Mouse (Mus musculus): ENCODE data around the gene Slc15a3.

Gene Slc15a3

DNA sequence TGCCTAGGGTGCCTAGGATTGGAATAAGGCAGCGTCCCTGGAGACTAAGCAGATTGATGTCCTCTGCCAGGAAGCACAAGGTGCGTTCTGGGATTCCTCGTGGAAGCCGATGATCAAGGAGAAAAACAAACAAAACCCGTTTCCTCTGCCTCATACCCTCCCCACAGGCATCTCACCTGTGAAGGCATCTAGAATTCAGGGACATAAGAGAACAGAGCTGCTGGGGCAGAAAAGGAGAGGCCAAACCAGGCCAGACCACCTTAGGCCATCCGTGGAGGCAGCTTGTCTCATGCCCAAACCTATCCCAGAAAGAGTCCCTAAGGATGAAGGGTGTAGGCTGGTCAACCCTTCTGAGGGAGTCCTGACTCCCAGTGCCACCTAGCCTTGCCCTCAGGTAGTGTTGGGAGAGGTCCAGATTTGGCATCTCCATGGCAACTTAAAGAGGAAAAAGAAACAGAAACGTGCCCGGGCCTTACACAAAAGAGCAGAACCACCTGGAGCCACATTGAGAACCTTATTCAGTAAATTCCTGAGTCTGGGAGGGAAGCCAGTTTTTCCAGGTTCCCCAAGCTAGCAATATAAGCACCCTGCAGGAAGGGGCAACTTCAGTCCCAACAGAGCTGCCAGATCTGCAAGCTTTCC lies 30.5 kb downstream of the Slc15a3 start, which contains the start of gene Tmem132a:
Gene Tmem132a, minus strand, starts transcription at position 55 of the 642 bp plus-strand sequence.
- DNase-seq (ENCODE audit: low spot score): no peak

DNA sequence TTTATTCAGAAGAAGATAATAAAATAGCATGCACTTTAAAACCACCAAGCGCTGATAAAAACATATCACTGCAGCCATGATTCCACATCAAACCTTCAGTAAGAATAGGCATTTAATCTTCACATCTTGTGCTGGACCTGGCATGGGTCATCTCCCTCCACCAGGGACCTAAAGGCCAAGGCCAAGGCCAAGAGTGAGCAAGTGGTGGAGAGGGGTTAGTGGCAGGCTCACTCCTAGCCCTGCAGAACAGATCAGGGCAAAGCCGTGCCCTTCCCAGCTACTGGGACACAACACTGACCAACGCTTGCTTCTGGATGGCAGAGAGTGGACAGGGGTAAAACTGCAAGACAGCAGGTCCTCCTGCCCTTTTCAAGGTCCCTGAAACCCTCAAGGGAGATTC lies 31.1 kb downstream of the Slc15a3 start:
- DNase-seq (ENCODE audit: low spot score): no peak

DNA sequence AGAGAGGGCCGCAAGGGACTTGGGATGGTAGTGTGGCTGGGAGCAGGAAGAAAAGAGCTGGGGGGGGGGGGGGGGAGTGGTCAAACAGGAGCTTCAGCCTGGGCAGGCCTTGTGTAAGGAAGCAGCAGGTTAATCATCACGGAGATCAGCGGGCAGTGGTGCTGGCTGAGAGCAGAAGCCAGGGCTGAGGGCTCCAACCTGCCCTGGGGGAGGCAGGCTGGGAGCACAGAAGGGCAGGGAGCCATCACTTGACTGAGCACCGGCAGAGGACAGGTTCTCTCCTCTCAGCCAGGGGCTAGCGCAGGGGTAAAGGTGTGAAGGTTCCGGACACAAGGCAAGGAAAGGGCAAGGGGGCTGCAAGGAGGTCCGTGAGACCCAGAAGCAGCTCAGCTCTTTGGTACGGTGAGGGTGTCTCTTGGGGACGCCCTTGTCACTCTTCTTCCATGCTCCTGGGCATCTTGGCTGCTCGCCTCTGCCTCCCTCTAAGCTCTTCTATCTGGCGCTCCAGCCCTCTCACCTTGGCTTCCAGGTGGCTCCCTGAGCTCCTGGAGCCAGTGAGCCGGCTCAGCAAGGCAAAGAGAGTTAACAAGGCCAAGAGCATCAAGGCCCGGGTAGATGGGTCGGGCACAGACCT lies 31.9 kb downstream of the Slc15a3 start:
- DNase-seq (ENCODE audit: low spot score): no peak

DNA sequence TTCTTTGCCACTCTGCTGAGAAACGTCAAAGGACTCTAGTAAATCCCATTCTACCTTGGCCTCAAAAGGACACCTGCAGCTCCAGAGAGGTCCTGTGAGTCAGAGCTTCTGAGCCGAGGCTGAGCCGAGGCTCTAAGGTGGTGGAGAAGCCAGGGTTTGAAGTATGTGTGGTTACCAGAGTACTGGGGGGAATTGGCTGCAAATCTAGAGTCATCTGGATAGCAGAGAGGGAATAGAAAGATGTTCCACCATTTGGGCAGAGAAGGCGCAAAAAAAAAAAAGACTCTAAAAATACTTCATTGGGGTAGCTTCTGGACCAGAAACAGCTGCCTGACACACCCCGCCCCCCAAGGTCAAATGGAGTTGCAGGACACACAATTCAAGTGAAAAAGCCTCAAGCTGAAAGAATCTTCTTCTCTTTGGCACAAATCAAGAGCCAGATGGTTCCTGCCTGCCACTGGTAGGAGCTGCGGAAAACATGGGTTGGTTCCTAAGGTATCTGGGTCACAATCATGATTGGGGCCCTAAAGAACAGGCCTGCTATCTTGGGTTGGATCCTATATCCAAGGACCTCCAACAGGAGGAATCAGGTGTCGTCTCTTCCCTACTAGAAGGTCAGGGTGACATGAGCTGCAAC lies 38.8 kb downstream of the Slc15a3 start:
- no peak for DNase-seq (ENCODE audit: low spot score)

DNA sequence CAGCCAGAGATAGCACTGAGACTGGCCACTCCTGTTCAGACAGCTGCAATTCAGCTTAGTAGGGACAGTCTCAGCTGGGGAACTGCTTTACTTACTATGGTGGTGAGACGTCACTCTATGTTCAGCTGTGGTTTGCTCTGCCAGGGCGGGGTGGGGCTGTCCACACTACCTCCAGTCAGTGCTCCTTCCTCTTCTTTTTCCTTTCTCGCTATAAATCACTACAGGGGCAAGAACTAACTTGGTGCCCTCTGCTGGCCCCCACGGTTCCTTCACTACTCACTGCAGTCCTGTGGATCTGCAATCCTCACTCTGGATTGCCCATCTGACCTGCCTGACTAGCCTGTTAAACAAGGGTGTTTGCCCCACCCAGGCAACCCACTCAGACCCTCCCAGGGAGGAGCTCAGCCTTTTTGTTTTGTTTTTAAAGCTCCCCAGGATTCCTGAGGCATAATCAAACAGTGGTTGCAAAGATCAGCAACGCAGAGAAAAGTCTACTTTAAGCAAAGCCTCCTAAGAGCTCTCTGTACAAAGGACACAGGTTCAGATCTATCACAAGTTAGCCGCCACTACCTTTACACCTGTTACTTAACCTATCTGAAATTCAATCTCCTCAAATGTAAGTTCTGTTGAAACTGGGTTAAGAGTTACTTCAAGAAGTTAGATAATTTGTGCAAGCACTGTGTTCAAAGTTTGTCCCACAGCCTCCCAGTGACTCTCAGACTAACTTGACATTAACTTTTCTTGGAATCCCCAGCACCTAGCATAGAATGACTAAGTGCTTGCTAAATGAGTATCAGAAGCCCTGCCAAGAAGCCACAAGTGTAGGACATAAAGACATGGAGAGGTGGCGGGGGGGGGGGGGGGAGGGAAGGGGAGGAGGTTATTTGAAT lies 40.8 kb downstream of the Slc15a3 start:
- DNase-seq (ENCODE audit: low spot score): no peak

DNA sequence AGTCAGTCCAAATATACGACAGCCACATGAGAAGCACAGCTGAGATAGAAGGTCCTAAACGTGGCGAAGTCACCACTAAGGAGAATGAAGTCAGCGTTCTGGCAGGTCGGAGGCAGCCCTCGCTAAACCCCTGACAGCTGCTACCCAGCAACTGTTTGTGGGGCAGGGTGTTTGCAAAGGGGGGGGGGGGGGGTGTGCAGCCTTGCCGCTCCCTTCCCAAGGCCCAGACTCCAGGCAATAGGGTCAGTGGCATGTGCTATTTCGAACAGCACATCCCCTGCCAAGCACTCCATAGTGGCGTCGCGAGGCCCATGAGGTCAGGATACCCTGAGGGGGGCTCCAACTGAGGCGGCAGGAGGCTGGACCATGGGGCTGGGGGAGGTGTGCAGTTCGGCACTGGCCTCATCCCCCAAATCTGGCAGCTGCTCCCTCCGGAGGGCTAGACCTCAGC lies 41.5 kb downstream of the Slc15a3 start:
- no peak for DNase-seq (ENCODE audit: low spot score)

DNA sequence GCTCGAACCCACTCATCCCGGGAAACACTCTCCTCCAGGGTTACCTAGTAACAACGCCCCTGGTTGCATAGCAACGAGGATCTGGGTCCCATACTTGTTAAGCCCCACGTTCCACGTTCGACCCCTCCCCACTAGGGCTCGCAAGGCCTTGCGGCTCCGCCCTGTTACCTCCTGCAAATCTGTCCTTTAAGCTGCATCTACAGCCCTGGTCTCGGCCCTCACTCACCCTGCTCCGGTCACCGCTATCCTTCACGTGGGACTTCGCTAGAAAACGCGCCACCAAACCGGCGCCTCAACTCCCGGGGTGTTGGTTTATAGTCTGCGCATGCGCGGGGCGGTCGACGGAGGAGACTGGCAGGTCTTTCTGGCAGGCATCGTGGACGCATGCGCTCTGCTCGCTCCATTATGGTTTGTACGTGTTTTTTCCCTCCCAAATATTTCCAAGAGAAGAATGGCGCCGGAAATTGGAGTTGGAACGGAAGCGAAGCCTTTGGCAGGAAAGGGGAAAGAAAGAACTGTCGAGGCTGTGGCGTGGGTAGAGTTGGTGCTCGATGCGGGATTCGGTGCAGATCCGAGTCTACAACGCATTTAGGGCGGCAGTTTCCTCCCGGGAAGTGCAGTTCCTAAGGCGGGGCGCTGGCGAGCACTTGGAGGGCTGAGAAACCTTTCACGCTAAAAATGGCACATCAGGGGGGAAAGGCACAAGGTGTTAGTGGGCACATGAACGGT lies 42.1 kb downstream of the Slc15a3 start, which contains the start of gene Tmem109:
Gene Tmem109, minus strand, starts transcription at position 576 of the 729 bp plus-strand sequence.
- DNase-seq (ENCODE audit: low spot score): peak; percentile 90

DNA sequence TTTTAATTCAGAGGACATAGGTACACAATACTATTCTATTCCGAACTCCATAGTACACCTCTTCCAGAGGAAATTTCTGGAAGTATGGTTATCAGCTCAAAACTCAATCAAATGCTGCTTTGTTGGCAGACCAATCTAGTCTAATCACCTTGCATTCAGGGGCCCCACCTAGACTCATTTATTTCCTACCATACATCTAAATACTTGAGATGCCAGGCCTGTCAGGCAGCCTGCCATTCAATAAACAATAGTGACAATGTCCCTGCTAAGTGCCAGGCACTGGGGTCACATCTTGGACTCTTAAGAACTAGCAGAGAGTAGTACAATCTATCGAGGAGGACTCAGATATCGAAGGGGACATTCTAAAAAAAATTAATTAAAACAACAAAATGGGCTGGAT lies 52.7 kb downstream of the Slc15a3 start:
- no peak for DNase-seq (ENCODE audit: low spot score)

DNA sequence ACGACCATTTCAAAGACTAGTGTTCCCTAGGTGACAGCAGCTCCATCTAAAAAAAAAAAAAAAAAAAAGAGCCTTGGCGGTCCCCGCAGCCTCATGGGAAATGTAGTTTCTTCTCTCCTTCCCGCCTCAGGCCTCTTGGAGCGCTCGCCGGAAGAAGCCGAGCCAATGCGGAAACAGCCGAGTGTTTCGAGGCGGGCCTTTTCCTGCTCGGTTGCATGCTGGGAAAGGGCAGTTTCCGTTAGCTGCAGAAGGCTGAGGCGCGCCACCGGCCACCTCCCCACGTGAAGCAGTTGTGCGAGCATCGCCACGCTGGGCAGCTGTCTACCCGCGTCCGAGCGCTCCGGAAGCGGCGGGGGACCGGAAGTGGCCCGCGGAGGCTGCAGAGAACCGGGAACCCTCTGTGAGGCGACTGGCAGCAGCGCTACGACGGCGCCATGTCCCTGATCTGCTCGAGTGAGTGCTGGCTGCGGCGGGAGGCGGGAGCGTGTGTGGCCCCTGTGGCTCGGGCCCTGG lies 55.5 kb downstream of the Slc15a3 start, which contains the start of gene Prpf19:
Gene Prpf19, plus strand, starts transcription at position 216 of the 513 bp plus-strand sequence.
- DNase-seq (ENCODE audit: low spot score): peak; percentile 97

DNA sequence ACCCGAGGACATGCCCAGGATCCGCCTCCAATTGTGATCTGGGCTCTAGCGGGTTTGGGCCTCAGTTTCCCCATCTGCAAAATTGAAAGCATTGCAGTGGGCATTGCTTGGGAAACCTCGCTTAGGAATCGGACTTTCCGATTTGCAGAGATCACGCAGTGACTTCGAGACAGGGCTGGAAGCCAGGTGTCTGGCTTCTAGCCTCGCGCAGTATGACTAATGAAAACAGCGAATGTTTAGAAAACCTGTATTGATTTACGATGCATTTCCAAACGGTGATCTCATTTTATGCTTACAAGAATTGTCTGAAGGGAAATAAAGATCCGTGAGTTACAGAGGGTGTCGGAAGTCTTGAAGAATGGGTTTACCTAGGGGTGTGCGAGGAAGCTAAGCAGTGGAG lies 56.2 kb downstream of the Slc15a3 start:
- no peak for DNase-seq (ENCODE audit: low spot score)

DNA sequence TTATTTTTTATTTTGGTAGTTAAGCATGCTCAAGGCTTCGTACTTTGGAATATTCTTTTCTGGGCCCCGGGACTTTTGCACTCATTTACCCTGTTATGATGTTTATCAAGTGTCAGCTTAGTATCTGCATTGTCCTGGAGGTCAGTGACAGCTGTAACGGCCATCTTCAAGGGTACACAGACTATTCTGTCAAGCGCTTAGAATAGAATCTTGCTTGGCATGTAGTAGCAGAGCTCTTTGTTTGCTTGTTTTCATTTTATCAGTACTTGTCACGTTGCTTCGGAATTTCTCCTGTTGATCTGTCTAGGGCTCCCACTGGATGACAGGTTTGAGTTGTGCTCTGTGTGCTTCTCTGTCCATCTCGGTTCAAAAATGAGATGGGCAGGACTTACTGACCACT lies 57.3 kb downstream of the Slc15a3 start:
- DNase-seq (ENCODE audit: low spot score): no peak

DNA sequence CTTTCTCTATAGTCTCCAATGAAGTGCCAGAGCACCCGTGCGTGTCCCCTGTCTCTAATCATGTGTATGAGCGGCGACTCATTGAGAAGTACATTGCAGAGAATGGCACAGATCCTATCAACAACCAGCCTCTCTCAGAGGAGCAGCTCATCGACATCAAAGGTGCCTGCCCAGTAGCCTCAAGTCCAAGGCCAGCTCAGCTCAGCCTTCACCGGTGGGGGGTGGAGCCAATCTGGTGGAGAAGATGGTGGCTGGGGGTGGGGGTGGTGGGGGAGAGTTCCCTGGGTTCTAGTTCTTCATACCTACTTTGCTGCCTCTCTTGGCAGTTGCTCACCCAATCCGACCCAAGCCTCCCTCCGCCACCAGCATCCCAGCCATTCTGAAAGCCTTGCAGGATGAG lies 58.0 kb downstream of the Slc15a3 start:
- no peak for DNase-seq (ENCODE audit: low spot score)

DNA sequence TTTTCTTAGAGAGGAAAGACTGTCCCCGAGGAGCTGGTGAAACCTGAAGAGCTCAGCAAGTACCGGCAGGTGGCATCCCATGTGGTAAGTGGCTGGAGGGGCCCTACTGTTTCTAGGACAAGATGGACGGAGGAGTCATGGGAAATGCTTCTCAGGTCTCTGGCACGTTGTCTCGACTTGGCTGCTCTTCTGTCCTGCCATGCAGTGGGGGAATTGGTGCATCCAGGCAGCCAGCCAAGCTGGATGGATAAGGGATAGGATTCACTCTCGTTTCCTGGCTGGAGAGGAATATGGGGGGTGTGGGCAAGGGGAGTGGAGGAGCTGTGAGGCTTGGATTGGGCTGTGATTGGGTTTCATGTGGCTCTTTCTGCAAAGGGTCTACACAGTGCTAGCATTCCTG lies 60.8 kb downstream of the Slc15a3 start:
- no peak for DNase-seq (ENCODE audit: low spot score)

DNA sequence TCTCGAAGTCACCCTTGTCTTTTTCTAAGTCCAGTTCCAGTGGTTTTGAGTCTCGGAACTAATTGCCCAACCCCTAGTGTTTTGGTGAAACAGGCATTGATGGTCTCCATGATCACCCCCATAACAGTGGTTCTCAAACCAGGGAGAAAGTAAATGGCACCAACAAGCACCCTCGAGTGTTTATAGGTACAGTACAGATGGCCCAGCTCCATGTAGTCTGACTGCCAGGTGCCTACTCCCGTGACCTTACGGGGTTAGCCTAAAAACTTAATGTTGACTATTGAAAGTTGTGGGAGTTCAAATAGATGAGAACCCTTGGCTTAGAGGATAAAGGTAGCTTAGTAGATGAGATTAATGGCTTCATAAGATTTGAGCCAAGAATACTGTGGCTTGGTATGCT lies 61.5 kb downstream of the Slc15a3 start:
- DNase-seq (ENCODE audit: low spot score): no peak

DNA sequence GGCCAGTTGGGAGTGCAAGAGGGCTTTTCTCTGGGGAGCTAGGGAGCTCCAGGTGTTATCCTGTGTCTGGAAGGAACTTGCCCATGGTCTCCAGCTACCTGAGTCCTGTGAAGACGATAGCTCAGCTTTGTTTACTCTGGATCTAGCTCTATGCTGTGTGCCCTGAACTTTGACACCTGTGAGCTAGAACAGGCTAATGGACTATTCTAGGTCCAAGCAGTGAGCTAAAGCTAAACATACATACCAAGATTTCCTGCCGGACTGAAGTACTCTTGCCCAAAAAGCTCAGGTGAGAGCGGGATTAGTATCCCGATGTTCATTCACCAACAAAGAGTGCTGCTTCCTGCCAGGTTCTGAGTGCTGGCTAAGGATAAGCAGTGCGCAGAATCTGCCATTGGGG lies 65.0 kb downstream of the Slc15a3 start:
- no peak for DNase-seq (ENCODE audit: low spot score)

DNA sequence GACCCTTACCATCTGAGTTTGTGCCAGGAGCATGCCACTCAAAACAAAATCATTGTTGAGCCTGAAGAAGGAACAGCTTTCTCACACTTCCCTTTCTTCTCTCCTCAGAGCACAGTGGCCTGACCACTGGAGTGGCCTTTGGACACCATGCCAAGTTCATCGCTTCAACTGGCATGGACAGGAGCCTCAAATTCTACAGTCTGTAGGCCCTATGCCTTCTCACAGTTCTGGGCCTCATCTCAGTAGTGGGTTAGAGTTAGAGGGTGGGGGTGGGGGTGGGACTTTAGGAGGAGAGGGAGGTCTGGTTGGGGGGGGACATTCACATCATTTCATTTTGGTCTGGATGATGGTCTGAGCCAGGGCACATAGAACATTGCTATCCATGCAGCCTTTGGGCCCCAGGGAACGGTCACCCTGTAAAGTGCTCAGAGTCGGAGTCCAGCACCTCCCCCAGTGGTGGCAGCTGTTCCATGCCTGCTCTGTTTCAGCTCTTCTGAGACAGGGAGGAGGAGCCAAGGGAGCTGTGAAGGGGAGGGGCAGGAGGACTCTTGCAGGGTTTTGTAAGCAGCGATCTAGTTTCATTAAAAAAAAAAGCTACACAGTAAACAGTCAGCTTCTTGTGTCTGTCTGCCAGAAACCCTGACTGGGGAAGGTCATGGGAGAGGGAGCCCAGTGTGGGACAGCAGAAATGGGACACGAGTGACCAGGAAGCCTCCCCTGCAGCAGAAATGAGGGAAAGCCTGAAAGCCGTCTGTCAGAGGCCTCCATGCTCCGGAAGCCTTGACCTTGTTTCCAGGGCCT lies 65.6 kb downstream of the Slc15a3 start:
- DNase-seq (ENCODE audit: low spot score): peak; percentile 67

DNA sequence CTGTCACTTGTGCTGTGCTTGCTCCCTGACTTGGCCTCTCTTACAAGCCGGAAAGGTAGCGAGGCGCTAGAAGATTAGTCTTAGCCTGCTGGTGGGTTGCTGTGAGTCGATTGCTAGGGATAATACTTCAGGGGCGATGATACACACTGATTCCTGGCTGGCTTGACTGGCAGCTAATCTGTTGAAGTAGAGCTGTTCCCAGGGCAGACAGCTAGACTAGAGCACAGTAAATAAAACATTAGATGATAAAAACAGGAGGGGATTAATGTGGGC lies 66.1 kb downstream of the Slc15a3 start:
- no peak for DNase-seq (ENCODE audit: low spot score)

DNA sequence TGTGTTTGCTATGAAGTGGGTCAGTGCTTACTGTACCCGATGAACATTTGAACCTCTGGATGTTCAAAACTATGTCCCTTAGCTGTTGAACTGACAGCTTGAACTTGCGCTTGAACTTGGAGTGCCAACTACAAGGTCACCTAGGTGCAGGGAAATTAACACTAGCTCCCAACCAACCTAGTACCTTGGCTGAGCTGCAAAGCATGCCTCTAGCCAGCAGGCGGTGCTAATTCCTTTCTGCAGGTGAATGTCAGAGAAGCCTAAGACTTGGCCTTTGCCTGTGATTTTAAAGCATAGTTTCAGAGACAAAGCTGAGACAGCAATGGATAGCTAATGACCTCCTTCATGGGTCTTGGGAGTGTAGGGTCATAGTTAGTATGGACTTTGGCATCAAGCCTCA lies 68.4 kb downstream of the Slc15a3 start:
- DNase-seq (ENCODE audit: low spot score): no peak
